Mouse (Mus musculus): ENCODE measurements around the gene Hmg20b. TPM values are rescaled to one million over a fixed set of nuclear protein-coding genes. Genes with fewer than 3 reads are reported as not detected.
A peak's percentile ranks its signal among the peaks of the same experiment; 100 is the strongest.

Gene Hmg20b
- polyA plus RNA-seq, 1 experiment = 49.5 TPM

DNA sequence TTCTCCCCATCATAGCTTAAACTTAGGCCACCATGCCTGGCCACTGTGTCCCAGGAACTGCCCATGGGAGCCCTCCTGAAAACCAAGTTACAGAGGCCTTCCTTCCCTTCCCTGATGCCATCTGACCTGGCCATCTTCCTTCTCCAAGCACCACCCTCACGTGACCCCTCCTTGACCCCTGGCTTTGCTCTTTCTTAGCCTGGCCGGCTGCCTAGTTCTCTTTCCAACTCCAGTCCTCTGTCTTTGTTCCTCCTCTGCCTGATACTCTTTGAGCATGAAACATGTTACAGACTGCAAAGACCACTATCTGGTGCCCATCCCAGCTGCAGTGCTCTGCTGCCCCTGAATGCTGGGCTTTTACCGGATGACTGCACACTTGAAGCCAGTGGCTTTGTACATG lies 39.1 kb upstream of the Hmg20b start:
- TF ChIP-seq POLR2A (IDR thresholded peaks at IDR 0.05; ENCODE audit: borderline replicate concordance, extremely low read depth, insufficient read depth, insufficient read length, poor library complexity, severe bottlenecking) = no peak
- TF ChIP-seq CTCF (IDR thresholded peaks at IDR 0.05; ENCODE audit: borderline replicate concordance, extremely low read depth, insufficient read depth, insufficient read length) = no peak

DNA sequence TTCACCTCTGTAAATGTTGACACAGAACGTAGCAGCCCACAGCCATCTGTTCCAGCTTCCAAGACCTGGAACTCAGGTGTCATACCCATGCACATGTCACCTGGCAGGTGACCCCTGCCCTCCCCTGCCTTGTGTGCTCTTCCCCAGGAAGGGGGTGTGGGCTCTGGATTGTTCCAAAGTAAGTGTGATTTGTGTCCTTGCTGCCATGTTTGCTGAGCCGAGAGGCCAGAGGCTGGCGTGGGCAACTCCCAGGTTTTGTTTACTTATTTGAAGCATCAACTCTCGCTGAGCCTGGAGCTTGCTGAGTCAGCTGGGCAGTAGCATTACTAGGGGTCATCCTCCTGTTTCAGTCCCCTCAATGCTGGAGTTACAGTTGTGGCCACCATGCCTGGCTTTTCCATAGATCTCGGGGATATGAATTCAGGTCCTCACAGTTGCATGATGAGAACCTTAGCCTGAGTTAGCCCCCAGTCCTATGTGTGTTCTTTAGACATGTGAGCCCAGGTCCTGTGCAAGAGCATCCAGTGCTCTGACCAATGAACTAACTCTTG lies 38.3 kb upstream of the Hmg20b start, which contains the start of gene Gm48552:
Gene Gm48552, plus strand, starts transcription at position 501 of the 551 bp plus-strand sequence.
- TF ChIP-seq CTCF (IDR thresholded peaks at IDR 0.05; ENCODE audit: borderline replicate concordance, extremely low read depth, insufficient read depth, insufficient read length) = no peak
- no peak for TF ChIP-seq POLR2A (IDR thresholded peaks at IDR 0.05; ENCODE audit: borderline replicate concordance, extremely low read depth, insufficient read depth, insufficient read length, poor library complexity, severe bottlenecking)
- no peak for DNase-seq (ENCODE audit: low read depth)

More for the DNA sequence above, 39.1 kb upstream of the Hmg20b start:
- DNase-seq (ENCODE audit: low read depth) = no peak

DNA sequence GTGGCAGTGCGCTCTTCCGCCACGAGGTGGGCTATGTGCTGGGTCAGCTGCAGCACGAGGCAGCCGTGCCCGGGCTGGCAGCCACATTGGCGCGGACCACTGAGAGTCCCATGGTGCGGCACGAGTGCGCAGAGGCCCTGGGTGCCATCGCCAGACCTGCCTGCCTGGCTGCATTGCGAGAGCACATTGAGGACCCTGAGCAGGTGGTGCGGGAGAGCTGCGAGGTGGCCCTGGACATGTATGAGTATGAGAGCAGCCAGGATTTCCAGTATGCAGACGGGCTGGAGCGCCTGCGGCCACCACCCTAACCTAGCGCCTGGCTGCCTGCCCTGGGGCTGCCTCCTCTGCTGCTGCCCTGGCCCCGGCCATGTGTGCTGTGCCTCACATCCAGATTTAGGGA lies 37.4 kb upstream of the Hmg20b start:
- DNase-seq (ENCODE audit: low read depth) = no peak
- TF ChIP-seq CTCF (IDR thresholded peaks at IDR 0.05; ENCODE audit: borderline replicate concordance, extremely low read depth, insufficient read depth, insufficient read length) = no peak

DNA sequence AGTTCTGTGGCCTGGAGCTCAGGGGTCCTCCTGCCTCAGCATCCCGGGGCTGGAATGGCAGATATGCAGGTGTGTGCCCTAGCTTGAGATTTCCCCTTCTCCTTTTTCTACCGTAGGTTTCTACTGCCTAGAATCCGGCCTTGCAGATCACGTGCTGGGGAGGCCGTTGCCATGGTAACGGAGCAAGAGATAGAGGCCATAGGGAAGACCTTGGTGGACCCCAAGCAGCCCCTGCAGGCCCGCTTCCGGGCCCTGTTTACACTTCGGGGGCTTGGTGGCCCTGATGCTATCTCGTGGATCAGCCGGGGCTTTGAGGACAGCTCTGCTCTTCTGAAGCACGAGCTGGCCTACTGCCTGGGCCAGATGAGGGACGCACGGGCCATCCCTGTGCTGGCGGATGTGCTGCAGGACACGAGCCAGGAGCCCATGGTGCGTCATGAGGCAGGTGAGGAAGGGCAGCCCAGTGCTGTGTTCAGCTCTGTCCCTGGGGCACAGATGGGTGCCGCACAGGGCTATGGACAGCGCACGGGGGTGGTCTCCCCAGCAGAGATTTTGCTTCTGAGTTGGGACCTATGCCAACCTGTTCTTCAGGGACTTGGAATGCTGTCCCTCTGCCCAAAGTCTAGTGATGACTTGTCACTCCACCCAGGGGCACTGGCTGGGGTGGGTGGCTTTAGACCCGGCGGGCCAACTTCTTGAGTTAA lies 35.5 kb upstream of the Hmg20b start:
- DNase-seq (ENCODE audit: low read depth) = no peak
- TF ChIP-seq POLR2A (IDR thresholded peaks at IDR 0.05; ENCODE audit: borderline replicate concordance, extremely low read depth, insufficient read depth, insufficient read length, poor library complexity, severe bottlenecking) (no peak), CTCF (IDR thresholded peaks at IDR 0.05; ENCODE audit: borderline replicate concordance, extremely low read depth, insufficient read depth, insufficient read length) (no peak)

DNA sequence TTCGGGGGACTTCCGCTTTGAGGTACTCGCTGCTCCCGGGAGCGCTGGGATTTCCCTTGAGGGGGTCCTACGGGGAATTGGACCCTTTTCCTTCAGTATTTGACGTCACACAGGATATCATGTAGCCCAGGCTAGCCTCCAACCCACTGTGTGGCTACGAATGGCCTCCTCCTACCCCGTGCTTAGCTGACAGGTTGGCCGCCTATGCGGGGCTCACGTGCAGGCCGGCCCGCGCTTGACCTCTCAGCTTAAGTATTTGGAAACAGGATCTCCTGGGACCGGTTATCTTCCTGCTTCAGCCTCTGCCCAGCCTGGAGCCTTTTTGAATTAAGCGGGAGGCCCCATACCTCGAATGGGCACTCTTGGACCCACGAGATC lies 34.3 kb upstream of the Hmg20b start:
- TF ChIP-seq CTCF (IDR thresholded peaks at IDR 0.05; ENCODE audit: borderline replicate concordance, extremely low read depth, insufficient read depth, insufficient read length) (no peak), POLR2A (IDR thresholded peaks at IDR 0.05; ENCODE audit: borderline replicate concordance, extremely low read depth, insufficient read depth, insufficient read length, poor library complexity, severe bottlenecking) (no peak)
- DNase-seq (ENCODE audit: low read depth) = no peak

DNA sequence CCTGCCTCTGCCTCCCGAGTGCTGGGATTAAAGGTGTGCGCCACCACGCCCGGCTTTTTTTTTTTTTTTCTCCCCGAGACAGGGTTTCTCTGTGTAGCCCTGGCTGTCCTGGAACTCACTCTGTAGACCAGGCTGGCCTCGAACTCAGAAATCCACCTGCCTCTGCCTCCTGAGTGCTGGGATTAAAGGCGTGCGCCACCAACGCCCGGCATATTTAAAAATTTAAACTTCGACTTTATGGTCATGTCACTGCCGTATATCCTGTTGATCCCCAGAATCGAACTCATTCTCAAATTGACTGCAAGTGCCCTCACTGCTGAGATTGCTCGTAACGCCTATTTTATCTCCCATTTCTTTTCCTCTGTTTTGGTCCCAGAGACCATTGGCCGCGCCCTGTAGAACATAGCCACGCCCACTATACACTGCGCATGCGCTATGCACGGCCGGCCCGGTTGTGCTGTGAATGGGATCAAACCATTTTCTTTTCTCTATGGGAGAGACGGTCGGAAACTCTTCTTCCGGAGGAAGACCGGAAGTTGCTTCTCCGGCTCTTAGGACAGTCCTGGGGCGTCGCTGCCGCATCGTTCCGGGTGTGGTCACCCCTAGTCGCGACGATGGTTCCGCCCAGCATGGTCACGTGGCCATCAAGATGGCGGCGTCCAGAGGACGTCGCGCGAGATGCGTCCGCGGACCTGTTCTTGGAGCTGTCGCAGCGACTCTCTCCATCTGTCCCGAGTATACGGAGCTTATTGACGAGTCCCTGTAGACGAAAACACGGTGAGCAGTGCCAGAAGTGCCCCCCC lies 33.7 kb upstream of the Hmg20b start, which contains the start of the genes Dohh and Gm48551:
Gene Dohh, plus strand, starts transcription at position 627 of the 803 bp plus-strand sequence.
Gene Gm48551, plus strand, starts transcription at position 665 of the 803 bp plus-strand sequence.
- no peak for TF ChIP-seq CTCF (IDR thresholded peaks at IDR 0.05; ENCODE audit: borderline replicate concordance, extremely low read depth, insufficient read depth, insufficient read length)
- peak; percentile 67; the same call in 1 of the 2 replicates for TF ChIP-seq POLR2A (IDR thresholded peaks at IDR 0.05; ENCODE audit: borderline replicate concordance, extremely low read depth, insufficient read depth, insufficient read length, poor library complexity, severe bottlenecking)
- DNase-seq (ENCODE audit: low read depth) = peak; percentile 100

DNA sequence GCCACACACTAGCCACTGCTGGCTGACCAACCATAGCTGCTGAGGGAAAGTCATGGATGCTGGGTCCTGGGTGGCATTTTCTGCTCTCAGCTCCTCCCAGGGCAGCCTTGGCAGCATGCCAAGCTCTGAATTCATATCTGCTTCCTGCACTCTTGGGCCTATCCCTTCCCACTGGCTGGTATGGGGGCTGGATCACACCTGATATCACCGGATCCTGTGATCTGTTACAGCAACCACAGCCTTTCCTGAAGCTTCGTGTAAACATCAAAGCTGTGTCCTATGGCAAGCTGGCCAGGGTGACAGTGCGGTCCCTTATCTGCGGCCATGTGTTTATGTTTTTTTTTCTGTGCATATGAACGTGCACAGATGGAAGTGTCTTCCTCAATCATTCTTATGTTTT lies 31.8 kb upstream of the Hmg20b start:
- DNase-seq (ENCODE audit: low read depth) = no peak
- TF ChIP-seq CTCF (IDR thresholded peaks at IDR 0.05; ENCODE audit: borderline replicate concordance, extremely low read depth, insufficient read depth, insufficient read length) (no peak), POLR2A (IDR thresholded peaks at IDR 0.05; ENCODE audit: borderline replicate concordance, extremely low read depth, insufficient read depth, insufficient read length, poor library complexity, severe bottlenecking) (no peak)

DNA sequence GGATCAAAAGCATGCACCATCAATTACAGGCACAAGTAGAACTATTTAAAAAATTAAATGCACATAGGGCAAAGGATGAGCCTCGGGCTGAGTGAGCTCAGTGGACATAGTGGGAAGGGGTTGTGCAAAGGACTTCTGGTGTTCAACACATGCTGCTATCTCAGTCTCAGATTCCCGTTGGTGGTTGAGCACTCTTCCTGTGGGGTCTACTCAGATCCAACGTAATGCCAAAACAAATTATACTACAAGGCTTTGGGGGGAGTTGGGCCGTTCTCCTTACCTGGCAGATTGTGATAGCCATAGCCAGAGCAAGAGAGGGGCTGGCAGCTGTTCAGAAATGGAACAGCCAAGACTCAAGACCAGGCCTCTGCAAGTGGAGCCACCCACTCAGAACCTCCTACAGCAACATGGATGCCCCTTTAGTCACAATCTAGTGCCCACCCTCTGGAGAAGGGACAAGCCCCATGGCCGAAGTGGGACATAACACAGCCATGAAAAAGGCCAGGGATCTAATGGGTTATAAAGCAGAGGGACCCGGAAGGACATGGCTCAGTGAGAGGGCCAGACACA lies 29.6 kb upstream of the Hmg20b start:
- TF ChIP-seq POLR2A (IDR thresholded peaks at IDR 0.05; ENCODE audit: borderline replicate concordance, extremely low read depth, insufficient read depth, insufficient read length, poor library complexity, severe bottlenecking) (no peak), CTCF (IDR thresholded peaks at IDR 0.05; ENCODE audit: borderline replicate concordance, extremely low read depth, insufficient read depth, insufficient read length) (no peak)
- no peak for DNase-seq (ENCODE audit: low read depth)

DNA sequence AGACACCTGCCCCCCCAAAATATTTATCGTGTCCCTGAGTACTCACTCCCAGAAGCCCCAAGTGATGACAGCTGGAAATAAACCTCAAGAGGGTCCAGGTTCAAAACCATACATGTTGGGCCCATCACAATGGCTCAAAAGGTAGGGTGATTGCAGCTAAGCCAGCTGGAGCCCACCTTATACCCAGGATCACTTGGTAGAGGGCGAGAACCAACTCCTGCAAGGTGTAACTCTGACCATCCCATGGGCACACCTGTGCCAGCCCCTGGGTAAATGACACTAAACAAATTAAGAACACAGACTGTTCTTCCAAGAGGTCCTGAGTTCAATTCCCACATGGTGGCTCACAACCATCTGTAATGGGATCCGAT lies 28.9 kb upstream of the Hmg20b start:
- TF ChIP-seq POLR2A (IDR thresholded peaks at IDR 0.05; ENCODE audit: borderline replicate concordance, extremely low read depth, insufficient read depth, insufficient read length, poor library complexity, severe bottlenecking) (no peak), CTCF (IDR thresholded peaks at IDR 0.05; ENCODE audit: borderline replicate concordance, extremely low read depth, insufficient read depth, insufficient read length) (no peak)
- no peak for DNase-seq (ENCODE audit: low read depth)

DNA sequence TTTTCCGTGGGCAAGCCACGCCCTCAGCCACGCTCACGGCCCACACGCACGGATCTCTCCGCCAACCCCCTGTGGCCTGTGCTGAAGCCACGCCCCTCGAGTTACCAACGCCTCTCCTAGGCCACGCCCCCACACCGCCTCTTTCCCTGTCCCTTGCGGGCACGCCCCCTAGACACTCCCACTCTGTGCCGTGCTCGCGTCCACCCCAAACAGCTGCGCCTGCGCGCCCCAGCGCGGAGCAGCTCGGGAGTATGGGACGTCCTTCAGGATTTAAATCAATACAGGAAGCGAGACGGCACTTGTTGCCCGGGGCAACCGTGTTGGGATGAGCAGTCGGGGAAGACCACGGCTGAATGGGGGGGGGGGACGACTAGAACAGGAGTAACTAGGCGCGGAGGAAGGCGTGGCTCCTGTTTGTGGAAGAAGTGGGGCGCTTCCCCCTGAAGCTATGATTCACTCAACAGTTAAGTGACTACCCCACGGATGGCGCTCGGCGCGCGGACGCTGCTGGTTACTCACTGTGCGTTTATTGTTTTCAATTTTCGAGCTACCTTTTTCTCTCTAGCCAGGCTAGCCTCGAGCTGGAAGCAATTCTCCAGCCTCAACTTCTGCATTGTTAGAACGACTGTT lies 28.4 kb upstream of the Hmg20b start:
- DNase-seq (ENCODE audit: low read depth) = peak; percentile 100
- peak; percentile 12; the same call in 1 of the 2 replicates for TF ChIP-seq POLR2A (IDR thresholded peaks at IDR 0.05; ENCODE audit: borderline replicate concordance, extremely low read depth, insufficient read depth, insufficient read length, poor library complexity, severe bottlenecking)
- no peak for TF ChIP-seq CTCF (IDR thresholded peaks at IDR 0.05; ENCODE audit: borderline replicate concordance, extremely low read depth, insufficient read depth, insufficient read length)

Measured in brain, embryonic 14.5 days (tissue).